In the genomic region with DNA sequence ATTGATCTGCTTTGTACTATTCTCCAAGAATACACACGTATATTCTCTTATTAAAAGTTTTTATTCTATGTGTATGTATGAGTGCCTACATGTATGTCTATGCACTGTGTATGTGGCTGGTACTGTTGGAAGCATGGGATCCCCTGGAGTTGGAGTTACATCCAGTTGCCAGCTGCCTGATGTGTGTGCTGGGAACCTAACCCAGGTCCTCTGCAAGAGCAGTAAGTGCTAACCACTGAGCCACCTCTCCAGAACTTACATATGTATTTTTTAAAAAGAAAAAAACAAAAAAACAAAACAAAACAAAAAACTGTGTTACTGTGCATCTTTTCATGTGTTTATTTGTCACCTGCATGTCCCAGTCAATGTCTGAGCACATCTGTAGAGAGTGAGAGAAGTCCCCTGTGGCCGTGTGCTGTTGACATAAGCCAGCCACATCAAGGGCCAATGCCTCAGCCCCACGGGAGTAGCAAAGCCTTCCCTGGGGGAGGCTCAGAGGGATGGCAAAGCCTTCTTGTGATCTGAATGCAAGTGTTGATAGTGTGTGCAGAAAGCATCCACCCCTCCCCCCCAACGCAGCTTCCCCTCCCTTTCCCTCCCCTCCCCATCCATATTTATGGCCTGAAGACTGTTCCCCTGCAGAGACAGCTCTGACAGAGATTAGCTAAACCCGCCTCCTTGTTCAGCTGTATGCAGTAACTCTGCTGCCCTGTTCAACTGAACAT, we compare ENCODE assay signal across 16 mouse cellular contexts.
"Had no signal": no experiment of that assay in that cellular context is flagged by ENCODE, and none has a peak within 500 bp of the region (broad histone marks: within the 10 kb centered on the region; RNA-seq: fewer than 3 reads in every experiment).

No protein-coding gene starts in this region.

- H3K27ac ChIP-seq: intestine, embryonic 15.5 days; kidney, embryonic 15.5 days; left cerebral cortex, adult 2 months; limb, embryonic 10.5 days; lung, embryonic 15.5 days; macrophage; midbrain, embryonic 15.5 days; neural tube, embryonic 12.5 days; stomach, embryonic 15.5 days had no signal

- ATAC-seq: intestine, embryonic 15.5 days; midbrain, embryonic 15.5 days had no signal

- H3K4me1 ChIP-seq: intestine, embryonic 15.5 days; kidney, embryonic 15.5 days; limb, embryonic 10.5 days; lung, embryonic 15.5 days; megakaryocyte, embryonic 14.5 days; midbrain, embryonic 15.5 days; neural tube, embryonic 12.5 days; stomach, embryonic 15.5 days had no signal

- H3K27me3 ChIP-seq: intestine, embryonic 15.5 days; kidney, embryonic 15.5 days; lung, embryonic 15.5 days; megakaryocyte, embryonic 14.5 days; midbrain, embryonic 15.5 days; neural tube, embryonic 12.5 days; stomach, embryonic 15.5 days had no signal

- DNase-seq: kidney, adult 2 months; kidney, postnatal 25 days; lung, postnatal 14 days; retina, postnatal 1 day; right cerebral cortex, postnatal 14 days; thymus, adult 2 months had no signal

- H3K9ac ChIP-seq: intestine, embryonic 15.5 days; kidney, embryonic 15.5 days; lung, embryonic 15.5 days; midbrain, embryonic 15.5 days; neural tube, embryonic 12.5 days; stomach, embryonic 15.5 days had no signal

- H3K36me3 ChIP-seq: intestine, embryonic 15.5 days; kidney, embryonic 15.5 days; lung, embryonic 15.5 days; midbrain, embryonic 15.5 days; neural tube, embryonic 12.5 days; stomach, embryonic 15.5 days had no signal

- H3K4me2 ChIP-seq: intestine, embryonic 15.5 days; kidney, embryonic 15.5 days; lung, embryonic 15.5 days; midbrain, embryonic 15.5 days; neural tube, embryonic 12.5 days; stomach, embryonic 15.5 days had no signal

- H3K9me3 ChIP-seq: intestine, embryonic 15.5 days; kidney, embryonic 15.5 days; limb, embryonic 10.5 days; midbrain, embryonic 15.5 days; neural tube, embryonic 12.5 days; stomach, embryonic 15.5 days had no signal

- H3K4me3 ChIP-seq: intestine, embryonic 15.5 days; kidney, embryonic 15.5 days; left cerebral cortex, adult 2 months; limb, embryonic 10.5 days; lung, embryonic 15.5 days; megakaryocyte, embryonic 14.5 days; midbrain, embryonic 15.5 days; neural tube, embryonic 12.5 days; stomach, embryonic 15.5 days had no signal
